Mouse (Mus musculus) spleen, postnatal 10 days (tissue): ENCODE data around the gene Gnptg.
"Not testable (repeated sequence)": the region's sequence is repeated elsewhere in the genome, so short reads cannot be mapped to it uniquely, and the experiment has no call there.

Experiments
- DNase-seq, 2 experiments: peaks; one replicate each; pipeline ENCODE4 v3.0.0; 2021 to 2022; ENCODE audit warnings: low spot score in 2 of 2

Gene Gnptg

GRCm38 (mm10) chr17:25243131-25243780, 3.3 kb upstream of the Gnptg start:
- no peak for DNase-seq

- DNase-seq, result no peak
Observed at GRCm38 (mm10) chr17:25235635-25236034, 4.3 kb downstream of the Gnptg start.

DNA sequence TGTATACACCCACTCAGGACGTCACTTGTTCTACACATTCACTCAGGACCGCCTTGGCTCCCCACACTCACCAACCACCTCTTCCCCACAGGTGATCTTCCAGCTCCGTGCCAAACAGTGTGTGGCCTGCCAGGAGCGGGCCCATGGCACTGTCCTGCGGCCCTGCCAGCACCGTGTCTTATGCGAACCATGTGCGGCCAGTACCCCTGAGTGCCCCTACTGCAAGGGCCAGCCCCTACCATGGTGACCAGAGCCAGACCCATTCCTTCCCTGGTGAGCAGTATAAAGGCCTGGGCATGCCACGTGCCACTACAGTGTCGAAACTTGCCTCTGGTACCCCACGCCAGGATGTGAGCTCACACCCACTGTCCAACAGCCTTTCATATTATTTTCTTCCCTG, 8.3 kb downstream of the Gnptg start:
- DNase-seq, result not testable (repeated sequence)

- DNase-seq, result no peak
Observed at GRCm38 (mm10) chr17:25230700-25231099, 9.2 kb downstream of the Gnptg start.

GRCm38 (mm10) chr17:25230014-25230655, 9.8 kb downstream of the Gnptg start:
- DNase-seq, result not testable (repeated sequence)

DNA sequence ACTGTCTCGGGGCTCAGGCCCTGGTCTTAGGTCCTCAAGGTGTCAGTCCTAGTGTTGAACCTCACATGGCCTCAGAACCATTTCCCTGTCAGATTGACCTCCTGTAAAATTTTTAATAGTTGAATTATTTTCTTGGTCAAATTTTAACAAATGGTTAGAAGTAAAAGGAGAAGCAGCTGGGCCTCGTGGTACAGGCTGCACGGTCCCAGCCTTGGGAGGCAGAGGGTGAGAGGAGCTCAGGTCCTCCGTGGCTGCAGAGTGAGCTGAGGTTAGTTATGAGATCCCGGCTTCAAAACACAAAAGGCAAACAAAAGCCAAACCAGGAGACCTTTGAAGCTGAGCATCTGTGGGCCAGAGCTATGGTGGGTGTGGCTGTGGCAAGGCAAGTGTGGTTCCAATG, 11.9 kb downstream of the Gnptg start:
- no peak for DNase-seq

DNA sequence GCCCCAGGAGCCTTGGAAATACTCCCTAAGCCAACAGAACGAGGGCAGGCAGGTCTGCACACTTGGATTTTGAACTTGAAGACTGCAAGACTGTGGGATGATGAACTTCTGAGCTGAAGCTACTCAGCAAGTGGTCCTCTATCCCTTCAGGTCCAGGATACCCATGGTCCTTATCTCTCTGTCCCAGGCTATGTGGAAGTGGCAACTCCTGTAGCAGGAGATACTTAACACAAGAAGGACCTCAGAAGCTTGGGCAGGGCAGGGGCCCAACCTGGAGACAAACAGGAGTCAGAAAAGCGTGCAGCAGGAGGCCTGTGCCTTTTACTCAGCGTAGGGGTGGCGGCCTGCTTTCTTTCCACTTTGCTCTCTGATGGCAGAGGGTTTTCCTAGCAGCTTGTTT, 14.3 kb downstream of the Gnptg start:
- DNase-seq, result peak in 1 of 2 experiments; percentile 39

DNA sequence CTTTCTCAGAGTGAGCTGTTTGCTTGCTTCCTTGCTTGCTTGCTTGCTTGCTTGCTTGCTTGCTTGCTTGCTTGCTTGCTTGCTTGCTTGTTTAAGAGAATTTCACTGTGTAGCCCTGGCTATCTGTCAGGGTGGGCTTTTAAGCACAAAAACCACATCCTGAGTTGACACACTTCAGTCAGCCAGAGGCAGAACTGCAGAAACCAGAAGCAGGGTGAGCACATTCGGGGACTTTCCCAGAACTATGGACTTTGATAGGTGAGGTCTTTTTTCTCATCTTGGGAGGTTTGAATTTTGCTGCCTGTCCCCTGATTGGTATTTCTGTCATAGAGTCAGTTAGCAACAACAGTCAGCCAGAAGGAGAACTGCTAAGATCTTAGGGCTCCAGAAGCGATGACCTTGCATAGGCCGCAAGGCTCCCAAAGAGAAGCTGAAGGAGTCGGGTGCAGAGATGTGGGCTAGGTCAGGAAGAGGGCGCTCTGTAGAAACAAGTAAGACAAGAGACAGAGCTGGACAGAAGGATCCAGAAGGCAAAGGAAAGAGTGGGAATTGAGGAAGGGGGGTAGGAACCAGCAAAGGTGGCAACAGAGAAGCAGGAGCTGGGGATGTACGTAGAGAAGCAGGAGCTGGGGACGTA, 15.2 kb downstream of the Gnptg start:
- peak in 1 of 2 experiments; percentile 30 for DNase-seq

DNA sequence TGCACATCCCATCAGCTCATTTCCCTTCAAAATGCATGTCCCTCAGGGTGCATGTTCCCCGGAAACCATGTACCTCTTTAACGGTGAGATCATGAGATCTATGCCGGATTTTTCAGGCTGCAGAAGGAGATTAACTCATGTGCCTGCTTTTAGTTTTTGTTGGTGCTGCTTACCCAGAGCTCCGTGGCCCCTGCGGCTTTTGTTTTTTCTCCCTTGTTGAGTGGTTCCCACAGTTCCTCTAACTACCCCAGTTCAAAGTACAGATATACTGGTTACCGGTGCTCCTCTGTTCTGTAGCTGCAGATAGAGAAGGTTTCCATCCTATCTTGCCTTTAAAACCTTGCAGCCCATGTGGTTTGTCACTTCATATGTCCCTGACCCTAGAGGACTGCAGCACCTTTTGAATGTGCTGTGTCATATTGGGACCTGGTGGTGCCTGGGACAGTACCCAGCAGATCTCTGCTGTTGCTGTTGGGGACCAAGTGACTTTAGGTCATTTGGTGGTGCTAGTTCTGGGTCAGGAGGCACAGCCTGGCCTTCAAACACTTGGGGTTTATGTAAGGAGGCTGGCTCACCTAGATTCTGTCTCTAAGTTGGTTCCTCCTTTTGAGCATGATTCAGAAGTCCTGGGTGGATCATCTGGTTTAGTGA, 16.8 kb downstream of the Gnptg start:
- DNase-seq, result peak; percentile 37 to 52

DNA sequence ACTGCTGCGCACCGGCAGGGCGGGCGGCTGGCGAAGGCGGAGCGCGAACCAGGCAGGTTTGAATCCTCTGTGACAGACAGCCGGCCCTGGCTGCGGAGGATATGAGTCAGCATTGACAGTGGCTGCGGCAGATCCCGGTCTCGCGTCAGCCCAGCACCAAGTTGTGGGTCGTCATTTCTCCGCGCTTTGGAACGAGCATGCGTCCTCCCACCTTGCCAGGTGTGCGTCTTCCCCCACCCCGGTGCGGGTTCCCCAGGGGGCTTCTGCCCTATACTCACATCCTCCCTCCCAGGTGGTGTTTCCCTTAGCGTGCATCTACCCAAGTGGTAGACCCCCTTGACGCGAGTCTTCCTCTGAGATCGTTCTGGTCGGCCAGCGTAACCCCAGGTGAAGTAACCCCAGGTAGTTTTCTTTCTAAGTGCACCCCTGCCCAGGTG, 17.4 kb downstream of the Gnptg start:
- peak; percentile 46 to 55 for DNase-seq

GRCm38 (mm10) chr17:25221821-25222503, 18.0 kb downstream of the Gnptg start:
- peak; percentile 54 to 84 for DNase-seq

DNA sequence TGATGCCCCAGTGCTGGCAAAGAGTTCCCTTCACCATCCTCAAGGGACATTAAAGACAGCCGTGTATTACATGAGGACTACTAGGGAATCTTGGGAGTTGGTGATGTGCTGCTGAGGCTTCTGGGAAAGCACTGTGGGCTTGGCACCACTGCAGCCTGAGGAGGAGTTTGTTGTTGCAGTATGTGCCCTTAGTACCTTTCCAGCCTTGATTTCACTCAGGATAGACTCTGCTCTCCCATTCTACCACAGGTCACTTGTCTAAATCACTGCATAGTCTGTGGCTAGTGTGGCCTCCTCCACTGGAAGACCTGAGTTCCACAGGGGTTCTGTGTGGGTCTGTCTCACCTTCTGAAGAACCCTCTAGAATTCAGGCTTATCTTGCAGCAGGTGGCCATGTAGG, 19.2 kb downstream of the Gnptg start:
- no peak for DNase-seq

- no peak for DNase-seq
Observed at GRCm38 (mm10) chr17:25219492-25220295, 20.2 kb downstream of the Gnptg start.

- no peak for DNase-seq
Observed at GRCm38 (mm10) chr17:25218967-25219366, 21.0 kb downstream of the Gnptg start.

GRCm38 (mm10) chr17:25215431-25215830, 24.5 kb downstream of the Gnptg start:
- DNase-seq, result no peak

DNA sequence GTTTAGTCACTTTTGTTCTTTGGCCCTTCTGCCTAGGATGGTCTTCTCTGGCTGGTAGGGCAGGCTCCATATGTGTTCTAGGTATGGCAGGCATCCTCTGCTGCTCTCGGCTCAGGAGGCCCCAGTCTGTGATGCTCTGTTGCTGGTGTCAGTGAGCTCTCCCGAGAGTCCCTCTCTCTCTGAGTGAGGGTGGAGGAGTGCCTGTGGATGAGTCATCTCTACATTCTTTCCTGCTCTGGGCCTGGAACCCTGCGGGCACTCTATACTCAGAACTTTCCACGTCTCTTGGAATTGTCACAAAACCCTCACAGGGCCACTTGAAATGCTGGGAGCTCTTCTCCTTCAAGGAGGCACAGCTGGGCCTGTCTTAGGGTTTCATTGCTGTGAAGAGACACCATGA, 28.2 kb downstream of the Gnptg start:
- DNase-seq, result no peak

DNA sequence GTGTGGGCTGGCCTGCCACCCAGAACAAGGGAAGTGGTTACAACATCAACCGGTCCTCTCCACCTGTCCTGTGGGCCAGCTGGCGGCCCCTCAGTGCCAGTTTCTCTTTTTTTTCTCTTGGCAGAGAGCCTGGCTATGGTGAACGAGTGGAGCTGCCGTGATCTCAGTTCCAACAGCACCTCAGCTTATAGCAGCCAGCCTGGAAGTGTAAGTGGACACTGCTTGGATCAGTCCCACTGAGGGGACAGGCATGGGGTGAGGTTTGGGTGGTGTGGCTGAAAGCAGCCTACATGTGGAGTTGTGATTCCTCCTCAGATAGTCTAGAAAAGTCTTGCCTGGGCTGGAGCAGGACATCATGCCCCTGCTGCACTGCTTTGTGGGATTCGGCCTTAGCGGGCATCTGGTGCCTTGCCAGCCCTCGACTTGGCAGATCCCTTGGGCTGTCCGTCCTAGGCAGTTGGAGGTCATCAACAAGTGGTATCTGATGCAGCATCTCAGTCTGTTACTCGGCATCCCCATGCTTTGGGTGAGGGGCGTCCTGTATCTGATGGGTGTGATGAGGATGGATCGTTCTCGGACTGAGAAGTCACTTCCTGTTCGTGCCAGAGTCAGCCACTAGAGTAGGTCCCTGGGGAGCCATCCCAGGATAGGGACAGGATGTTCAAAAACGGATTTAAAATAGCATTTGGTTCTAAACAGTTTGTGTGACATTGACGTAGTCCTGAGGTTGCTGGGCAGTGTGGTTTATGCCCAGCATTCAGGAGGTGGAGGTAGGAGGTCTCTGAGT, 29.1 kb downstream of the Gnptg start:
- DNase-seq, result no peak

GRCm38 (mm10) chr17:25210006-25210405, 29.9 kb downstream of the Gnptg start:
- DNase-seq, result no peak

GRCm38 (mm10) chr17:25202401-25202800, 37.5 kb downstream of the Gnptg start:
- DNase-seq, result no peak

DNA sequence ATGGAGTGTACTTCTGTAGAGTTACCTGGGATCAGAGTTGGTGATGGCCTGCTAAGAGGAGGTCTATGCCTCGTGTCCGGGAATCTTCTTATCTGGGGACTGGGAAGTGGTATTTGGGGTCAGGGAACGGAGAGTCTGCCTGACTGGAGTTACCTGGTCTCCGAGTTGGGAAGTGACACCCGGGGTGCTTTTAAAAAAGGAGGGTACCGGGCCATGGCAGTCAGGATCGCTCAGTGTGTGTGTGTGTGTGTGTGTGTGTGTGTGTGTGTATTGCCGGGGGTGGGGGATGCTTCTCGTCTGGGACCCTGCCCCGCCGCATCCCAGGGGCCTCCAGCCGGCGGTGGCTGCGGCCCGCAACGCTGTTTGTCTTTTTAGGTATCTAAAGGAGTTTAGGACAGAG, 50.8 kb downstream of the Gnptg start:
- no peak for DNase-seq
